Mouse (Mus musculus) ES-E14 (cell line): Measurements from ENCODE around the gene Rrbp1. TPM values are rescaled to one million over a fixed set of nuclear protein-coding genes. Genes with fewer than 3 reads are reported as not detected.
A peak's percentile ranks its signal among the peaks of the same experiment; 100 is the strongest.

Source experiments
- DNase-seq: peaks from one replicate; pipeline ENCODE4 v3.0.0-alpha.2; 2013; ENCODE audit warnings: low read depth, low spot score
- H3K27ac ChIP-seq: 2 replicates; pipeline ENCODE4 v1.5.1; 2012; ENCODE audit warnings: low read depth, mild to moderate bottlenecking, low read length, moderate library complexity, mixed read lengths; ENCODE audit not compliant: poor library complexity, insufficient read depth, severe bottlenecking
- H3K36me3 ChIP-seq: 2 replicates; pipeline ENCODE4 v1.6.1; 2012; ENCODE audit warnings: mild to moderate bottlenecking, low read length, moderate library complexity, mixed read lengths; ENCODE audit not compliant: control insufficient read depth, poor library complexity, insufficient read depth, severe bottlenecking
- H3K4me1 ChIP-seq, 2 experiments: fragments of 150-350 bp in 1 of 2; sonication (generic) in 1 of 2; 2 replicates each; pipeline ENCODE4 v1.6.1; 2012; ENCODE audit warnings: low read length in 2 of 2, mild to moderate bottlenecking in 1 of 2, mixed read lengths in 1 of 2; ENCODE audit not compliant: control insufficient read depth in 2 of 2, insufficient read depth in 2 of 2, poor library complexity in 1 of 2
- H3K4me3 ChIP-seq, 2 experiments: fragments of 150-350 bp in 1 of 2; sonication (generic) in 1 of 2; 2 replicates each; pipeline ENCODE4 v1.5.1; 2012; ENCODE audit warnings: low read length in 2 of 2, low read depth in 1 of 2, mild to moderate bottlenecking in 1 of 2, mixed read lengths in 1 of 2; ENCODE audit not compliant: insufficient read depth in 1 of 2, poor library complexity in 1 of 2, severe bottlenecking in 1 of 2
- H3K9ac ChIP-seq: 2 replicates; pipeline ENCODE4 v1.6.1; 2012; ENCODE audit warnings: low read depth, mild to moderate bottlenecking, low read length, mixed read lengths; ENCODE audit not compliant: poor library complexity, insufficient read depth, severe bottlenecking
- H3K9me3 ChIP-seq: fragments of 150-350 bp; sonication (generic); 2 replicates; pipeline ENCODE4 v1.6.1; 2012; ENCODE audit warnings: low read depth, mild to moderate bottlenecking, low read length; ENCODE audit not compliant: control insufficient read depth, insufficient read depth
- CHD2 ChIP-seq: IDR thresholded peaks from 2 replicates; pipeline ENCODE4 v1.6.1; 2014; ENCODE audit warnings: mild to moderate bottlenecking, low read depth, low read length, inconsistent platforms
- HCFC1 ChIP-seq: IDR thresholded peaks from 2 replicates; pipeline ENCODE4 v1.6.1; 2012; ENCODE audit warnings: low read length, inconsistent platforms, borderline replicate concordance; ENCODE audit not compliant: insufficient read depth
- MAFK ChIP-seq: IDR thresholded peaks from 2 replicates; pipeline ENCODE4 v1.6.1; 2014; ENCODE audit warnings: mild to moderate bottlenecking, low read depth, low read length, inconsistent platforms; ENCODE audit not compliant: insufficient read depth
- ZC3H11A ChIP-seq: IDR thresholded peaks from 2 replicates; pipeline ENCODE4 v1.6.1; 2012; ENCODE audit warnings: low read depth, mild to moderate bottlenecking, inconsistent platforms, low read length, borderline replicate concordance
- ZNF384 ChIP-seq: IDR thresholded peaks from 2 replicates; pipeline ENCODE4 v1.6.1; 2012; ENCODE audit warnings: low read depth, low read length, inconsistent platforms
- in situ Hi-C, 2 experiments: fragments of 600-800 bp; cut with MboI; formaldehyde crosslinking; loops; one replicate each; pipeline ENCODE4 v1.15.1; 2025; ENCODE audit warnings: low sequenced_read_pairs in 2 of 2, inconsistent platforms in 1 of 2; ENCODE audit not compliant: unreplicated experiment in 2 of 2
- total RNA-seq: library from RNA; depleted of rRNA; stranded (reverse); fragments of 300-350 nt; gene quantifications from 2 replicates; pipeline ENCODE4 v1.2.3, GENCODE M21; 2012

Rrbp1 gene
- total RNA-seq, 1 experiment: 251 TPM

- peaks cover 0 to 7% of the 10 kb centered on the region in 2 experiments; a peak in 2 of 4 replicates for H3K4me1 ChIP-seq
- no peak for DNase-seq
- peaks cover 2% of the 10 kb centered on the region; the same call in 1 of the 2 replicates for H3K36me3 ChIP-seq
- H3K9me3 ChIP-seq: no peaks in the 10 kb centered on the region
- in situ Hi-C loops: no loop called here
- no peak overlapping the region; the same call in 1 of the 2 replicates for H3K27ac ChIP-seq
- TF ChIP-seq MAFK: no peak
- TF ChIP-seq ZC3H11A: no peak
- TF ChIP-seq HCFC1: no peak
- no peak for TF ChIP-seq ZNF384
- no peak for TF ChIP-seq CHD2
- H3K9ac ChIP-seq: peak overlapping the region; percentile 90
- peak overlapping the region; percentile 85 to 86 for H3K4me3 ChIP-seq
Measured at GRCm38 (mm10) chr2:143916229-143916628, 94.8 kb downstream of the Rrbp1 start.

DNA sequence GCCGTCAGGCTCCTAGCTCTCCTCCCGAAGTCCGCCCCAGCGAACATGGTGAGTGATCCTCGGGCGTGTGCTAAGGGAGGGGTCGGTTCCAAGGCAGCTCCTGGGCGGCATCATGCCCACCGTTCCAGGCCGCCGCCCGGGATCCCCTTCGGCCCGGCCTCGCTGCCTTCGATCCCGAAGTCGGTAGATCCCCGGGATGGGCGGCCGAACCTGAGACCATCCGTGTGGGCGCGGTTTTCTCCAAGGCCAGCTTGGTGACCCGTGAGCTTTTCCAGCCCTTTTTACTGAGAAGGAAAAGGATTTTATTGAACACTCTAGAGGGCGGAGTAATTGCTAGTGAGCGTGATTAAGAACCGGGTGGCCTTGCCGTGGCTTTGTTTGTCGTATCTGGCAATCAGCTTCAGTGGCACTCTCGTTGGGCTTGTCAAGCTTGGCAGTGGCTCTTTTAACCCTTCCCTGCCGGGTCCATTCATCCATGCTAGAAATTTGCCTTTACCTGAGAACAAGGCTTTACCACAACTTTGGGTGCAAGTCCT is 95.4 kb downstream of the Rrbp1 start:
- Histone ChIP-seq H3K9me3 (no peaks in the 10 kb centered on the region), H3K9ac (peak overlapping the region; percentile 90), H3K36me3 (peaks cover 2% of the 10 kb centered on the region; the same call in 1 of the 2 replicates), H3K4me1 (peaks cover 0 to 5% of the 10 kb centered on the region in 2 experiments; a peak in 2 of 4 replicates), H3K4me3 (peak overlapping the region; percentile 85 to 86), H3K27ac (peak overlapping the region; percentile 94)
- no peak for DNase-seq
- TF ChIP-seq HCFC1: peak; percentile 58; the same call in 1 of the 2 replicates
- no peak for TF ChIP-seq ZC3H11A
- in situ Hi-C loops: no loop called here

DNA sequence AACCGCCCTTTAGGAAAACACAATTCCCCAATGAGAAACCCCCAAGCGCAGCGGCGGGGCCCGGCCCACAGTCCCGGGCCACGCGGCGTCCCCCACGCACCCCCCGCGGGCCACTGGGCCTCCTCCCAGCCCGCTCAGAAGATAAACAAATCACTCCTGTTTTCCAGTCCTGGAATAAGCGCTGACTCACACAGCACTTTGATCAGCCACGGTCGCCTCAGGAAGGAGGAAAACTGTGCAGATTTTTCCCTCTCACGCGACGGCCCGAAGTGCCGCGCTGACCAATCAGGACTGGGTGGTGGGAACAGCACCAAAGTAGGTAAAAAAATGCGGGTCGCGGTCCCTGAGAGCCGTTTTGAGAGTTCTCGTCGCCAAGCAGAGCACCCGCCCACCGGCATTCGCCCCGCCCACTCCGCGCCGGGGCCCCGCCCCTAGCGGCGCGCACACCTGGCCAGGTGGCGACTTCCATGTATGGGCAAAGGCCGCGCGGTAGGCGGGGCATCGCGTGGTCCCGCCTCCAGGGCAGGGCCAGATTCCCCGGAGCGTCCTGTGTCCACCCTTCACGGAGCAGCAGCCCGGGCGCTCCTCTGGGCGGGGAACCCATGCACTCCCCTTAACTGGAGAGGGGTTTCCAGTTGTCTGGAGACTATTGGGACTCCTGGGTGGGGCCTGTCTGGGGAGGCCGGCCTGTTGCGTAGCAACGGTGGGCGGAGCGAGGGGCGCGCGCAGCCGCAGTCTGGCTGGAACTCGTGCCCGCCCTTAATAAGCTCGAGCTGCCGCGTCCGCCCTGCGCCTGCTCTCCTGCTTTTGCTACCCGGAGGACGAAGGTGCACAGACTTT is 96.1 kb downstream of the Rrbp1 start, which contains the start of gene Dstn:
Gene Dstn, plus strand, starts transcription at position 561 of the 840 bp plus-strand sequence.
- Histone ChIP-seq H3K9me3 (no peaks in the 10 kb centered on the region), H3K27ac (peak within 1 kb of the TSS; percentile 94), H3K9ac (peak within 1 kb of the TSS; percentile 90), H3K4me3 (peak within 1 kb of the TSS; percentile 85 to 86), H3K36me3 (peaks cover 2% of the 10 kb centered on the region; the same call in 1 of the 2 replicates), H3K4me1 (peaks cover 2 to 8% of the 10 kb centered on the region in 2 experiments; a peak in 3 of 4 replicates)
- in situ Hi-C loops: no loop called here
- peak; percentile 96 for DNase-seq
- TF ChIP-seq ZNF384 (peak; percentile 87), ZC3H11A (no peak), HCFC1 (no peak), MAFK (peak; percentile 85), CHD2 (peak; percentile 39; the same call in 1 of the 2 replicates)

- DNase-seq: no peak
- peak overlapping the region; percentile 86 for H3K9ac ChIP-seq
- in situ Hi-C loops: no loop called here
- no peaks in the 10 kb centered on the region for H3K36me3 ChIP-seq
- H3K9me3 ChIP-seq: no peaks in the 10 kb centered on the region
- H3K4me1 ChIP-seq: peaks cover 2 to 5% of the 10 kb centered on the region in 2 experiments; a peak in 3 of 4 replicates
- H3K4me3 ChIP-seq: peak overlapping the region; percentile 85 to 86
- peak overlapping the region; percentile 92; the same call in 1 of the 2 replicates for H3K27ac ChIP-seq
- TF ChIP-seq ZC3H11A: no peak
- no peak for TF ChIP-seq ZNF384
- TF ChIP-seq MAFK: no peak
- no peak for TF ChIP-seq HCFC1
- TF ChIP-seq CHD2: no peak
Measured at GRCm38 (mm10) chr2:143914221-143914620, 96.8 kb downstream of the Rrbp1 start.
